Mouse (Mus musculus): ENCODE measurements around the gene Sorbs2.

DNA sequence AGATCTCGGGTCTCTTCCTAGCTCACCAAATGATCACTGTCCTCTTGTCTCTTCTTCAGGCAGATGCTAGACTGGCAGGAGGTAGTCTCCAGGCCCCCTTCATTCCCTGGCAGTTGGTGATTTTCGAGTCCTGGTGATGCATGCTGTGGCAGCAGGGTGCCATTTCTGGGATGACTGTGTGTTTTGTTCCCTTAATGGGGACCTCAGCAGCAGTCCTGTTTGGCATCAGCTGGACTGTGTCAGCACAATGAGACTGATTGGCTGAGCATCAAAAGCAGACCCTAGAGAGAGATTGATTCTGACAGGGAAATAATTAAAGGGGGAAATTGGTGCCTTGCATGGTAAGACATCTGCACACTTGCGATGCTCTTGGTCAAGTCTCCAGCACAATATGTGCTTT, 50.3 kb downstream of the Sorbs2 start:
- no peak for TF ChIP-seq POLR2A (IDR thresholded peaks at IDR 0.05; ENCODE audit: borderline replicate concordance, low read depth, low read length)
- TF ChIP-seq CTCF (IDR thresholded peaks at IDR 0.05; ENCODE audit: low read depth, low read length): no peak

Measured in bone marrow macrophage, adult 2 months (primary cell).